Mouse (Mus musculus): ENCODE results near the gene Lin37.

- TF ChIP-seq CTCF (IDR thresholded peaks at IDR 0.05) (no peak), EP300 (IDR thresholded peaks at IDR 0.05) (no peak)
These were observed 38.8 kb downstream of the Lin37 start for GRCm38 (mm10) chr7:30520856-30521255.
